ENCODE assay signal across 10 mouse cellular contexts in the genomic region with DNA sequence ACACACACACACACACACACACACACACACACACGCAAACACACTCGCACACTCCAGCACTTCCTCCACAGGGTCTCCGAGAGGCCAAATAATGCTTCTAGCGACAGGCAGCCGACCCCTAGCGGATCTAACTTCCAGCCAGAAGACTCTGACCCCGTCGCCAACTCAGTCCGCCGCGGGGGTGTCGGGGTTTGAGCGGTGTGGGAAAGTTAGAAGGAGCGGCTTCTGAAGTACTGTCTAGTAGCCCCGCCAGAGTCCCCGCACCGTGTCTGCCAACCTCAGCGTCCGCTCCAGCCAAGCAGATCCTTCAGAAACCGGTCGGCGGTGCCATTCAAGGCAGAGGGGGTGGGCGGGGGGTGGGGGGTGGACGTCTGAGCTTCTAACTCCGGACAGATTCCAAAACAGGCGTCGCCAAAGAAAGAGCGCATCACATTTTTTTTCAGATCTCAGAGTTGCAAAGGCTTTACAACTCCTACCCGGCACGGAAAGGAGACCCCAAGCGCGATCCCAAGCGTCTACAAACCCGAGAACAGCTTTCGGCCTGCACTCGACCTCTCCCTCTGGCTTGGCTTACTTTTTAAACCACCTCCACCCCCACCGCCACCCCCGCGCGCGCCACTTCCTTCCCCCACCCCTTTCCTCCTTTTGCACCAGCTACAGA. TPM values are rescaled to one million over a fixed set of nuclear protein-coding genes. Genes with fewer than 3 reads are reported as not detected.
DNase-seq lines count a peak whose midpoint lies in the region; ATAC-seq and TF ChIP-seq lines count a peak whose summit lies in the region.
"Had no signal": no experiment of that assay in that cellular context is flagged by ENCODE, and none has a peak within 500 bp of the region (broad histone marks: within the 10 kb centered on the region; RNA-seq: fewer than 3 reads in every experiment).

No protein-coding gene starts in this region.

- no peak for TF ChIP-seq CTCF in layer of hippocampus, adult 2 months (conservative IDR thresholded peaks at IDR 0.05)

- H3K4me3 ChIP-seq in layer of hippocampus, adult 2 months: peak overlapping the region; percentile 26; the same call in 1 of the 2 replicates
- peak overlapping the region; percentile 63 for H3K4me3 ChIP-seq in embryonic facial prominence, embryonic 15.5 days (replicated peaks)
- H3K4me3 ChIP-seq in limb, embryonic 10.5 days: peak overlapping the region; percentile 64
- peak overlapping the region; percentile 47 for H3K4me3 ChIP-seq in midbrain, embryonic 11.5 days (ENCODE audit: low read depth, low read length)

- peaks cover 8% of the 10 kb centered on the region; the same call in 1 of the 2 replicates for H3K36me3 ChIP-seq in embryonic facial prominence, embryonic 15.5 days
- H3K36me3 ChIP-seq in limb, embryonic 10.5 days: peaks cover 14% of the 10 kb centered on the region
- H3K36me3 ChIP-seq in midbrain, embryonic 11.5 days (ENCODE audit: control insufficient read depth, insufficient read depth, low read length): no peaks in the 10 kb centered on the region

- intact Hi-C loops in heart, postnatal 25 days (cut with DNase I): loop anchor here (2.0 to 10.0 kb wide), 8 partner anchors 71 to 396 kb away; no protein-coding TSS in a partner anchor

- no peak for ATAC-seq in embryonic facial prominence, embryonic 15.5 days (ENCODE audit: insufficient number of reproducible peaks, low FRiP score, low TSS enrichment, low read depth)
- peak; percentile 33 for ATAC-seq in midbrain, embryonic 11.5 days (ENCODE audit: low FRiP score)

- H3K4me2 ChIP-seq in embryonic facial prominence, embryonic 15.5 days (replicated peaks): peak overlapping the region; percentile 75
- H3K4me2 ChIP-seq in midbrain, embryonic 11.5 days: peak overlapping the region; percentile 67

- peaks cover 33% of the 10 kb centered on the region for H3K27me3 ChIP-seq in embryonic facial prominence, embryonic 15.5 days
- H3K27me3 ChIP-seq in limb, embryonic 10.5 days (ENCODE audit: low read depth, poor library complexity, severe bottlenecking): peaks cover 20% of the 10 kb centered on the region
- peaks cover 79% of the 10 kb centered on the region for H3K27me3 ChIP-seq in midbrain, embryonic 11.5 days (ENCODE audit: control insufficient read depth, insufficient read depth, low read length)
- H3K27me3 ChIP-seq: CH12.LX had no signal

- WGBS in embryonic facial prominence, embryonic 15.5 days: 0% methylated on average over 41 of the region's 41 CpGs
- WGBS in limb, embryonic 10.5 days: under 1% methylated on average over 41 of the region's 41 CpGs
- WGBS in midbrain, embryonic 11.5 days: under 1% methylated on average over 41 of the region's 41 CpGs

- peaks cover 36% of the 10 kb centered on the region for H3K4me1 ChIP-seq in embryonic facial prominence, embryonic 15.5 days
- H3K4me1 ChIP-seq in limb, embryonic 10.5 days: peaks cover 78% of the 10 kb centered on the region
- peaks cover 15% of the 10 kb centered on the region for H3K4me1 ChIP-seq in midbrain, embryonic 11.5 days (ENCODE audit: control insufficient read depth, insufficient read depth, low read length)

- H3K9ac ChIP-seq in embryonic facial prominence, embryonic 15.5 days: peak overlapping the region; percentile 48
- H3K9ac ChIP-seq in midbrain, embryonic 11.5 days (ENCODE audit: low read length): peak overlapping the region; percentile 30; the same call in 1 of the 2 replicates

- no peak for DNase-seq in layer of hippocampus, adult 2 months (ENCODE audit: low spot score in 2 of 2)
- DNase-seq in layer of hippocampus, postnatal 14 days (ENCODE audit: low spot score in 2 of 2): no peak
- DNase-seq in heart, postnatal 25 days (ENCODE audit: low spot score): peak; percentile 40
- DNase-seq in limb, embryonic 10.5 days (ENCODE audit: low spot score): peak; percentile 79
- DNase-seq in midbrain, embryonic 11.5 days (ENCODE audit: low spot score, missing footprints): peak; percentile 96
- DNase-seq in MN1 (ENCODE audit: low spot score): no peak
- DNase-seq in cerebellum, adult 11-12 months: no peak

- no peaks in the 10 kb centered on the region for H3K9me3 ChIP-seq in embryonic facial prominence, embryonic 15.5 days (replicated peaks)
- H3K9me3 ChIP-seq in limb, embryonic 10.5 days (replicated peaks): no peaks in the 10 kb centered on the region
- H3K9me3 ChIP-seq in midbrain, embryonic 11.5 days (ENCODE audit: control insufficient read depth, low read length): no peaks in the 10 kb centered on the region

- H3K27ac ChIP-seq in layer of hippocampus, adult 2 months: no peak overlapping the region
- H3K27ac ChIP-seq in embryonic facial prominence, embryonic 15.5 days (replicated peaks): peak overlapping the region; percentile 92
- peak overlapping the region; percentile 91 for H3K27ac ChIP-seq in limb, embryonic 10.5 days
- H3K27ac ChIP-seq in midbrain, embryonic 11.5 days (ENCODE audit: low read depth, low read length): no peak overlapping the region

RNA-seq across cellular contexts. Expression of a gene that starts 2.5 kb away (rescaled TPM):
- 1 to 10 TPM; 3.0 to 3.2 TPM for total RNA-seq in layer of hippocampus, adult 2 months (2021)
- 10 to 100 TPM in 1 of 2 experiments, 1 to 10 TPM in 1; 7.3 to 12.3 TPM for total RNA-seq in layer of hippocampus, postnatal 14 days (2021)
- 40.1 and 42.7 TPM in 2 replicates for polyA plus RNA-seq in embryonic facial prominence, embryonic 15.5 days (2015; fragmentation: Nextera tagmentation; extraction: Ambion mirVana)
- 10 to 100 TPM in 1 of 2 experiments, 1 to 10 TPM in 1; 9.7 to 15.9 TPM for total RNA-seq in heart, postnatal 25 days (2021)
- 73.3 and 87.4 TPM in 2 replicates for polyA plus RNA-seq in limb, embryonic 10.5 days (2016; fragmentation: Nextera tagmentation; extraction: Ambion mirVana)
- polyA plus RNA-seq in midbrain, embryonic 11.5 days (2014; fragmentation: Nextera tagmentation; extraction: Ambion mirVana): 4.7 and 6.8 TPM in 2 replicates
- total RNA-seq: CH12.LX had no signal

RNA-seq across cellular contexts. Expression of a gene that starts 8.7 kb away (rescaled TPM):
- total RNA-seq in layer of hippocampus, adult 2 months (2021): not detected
- not detected for total RNA-seq in layer of hippocampus, postnatal 14 days (2021)
- polyA plus RNA-seq in embryonic facial prominence, embryonic 15.5 days (2015; fragmentation: Nextera tagmentation; extraction: Ambion mirVana): not detected in 2 replicates
- total RNA-seq in heart, postnatal 25 days (2021): not detected
- 0.31 and 0.35 TPM in 2 replicates for polyA plus RNA-seq in limb, embryonic 10.5 days (2016; fragmentation: Nextera tagmentation; extraction: Ambion mirVana)
- not detected in 2 replicates for polyA plus RNA-seq in midbrain, embryonic 11.5 days (2014; fragmentation: Nextera tagmentation; extraction: Ambion mirVana)
- total RNA-seq: CH12.LX had no signal
- polyA plus RNA-seq: large intestine, adult 2 months had no signal

Comparison
In these comparisons a context has a peak if more than half of its experiments do, and no peak if none do; other contexts are left out.
1. DNase-seq: peak in heart, postnatal 25 days (single experiment), limb, embryonic 10.5 days (single experiment) and midbrain, embryonic 11.5 days (single experiment); none in layer of hippocampus, adult 2 months (0 of 2), layer of hippocampus, postnatal 14 days (0 of 2), MN1 (single experiment) and cerebellum, adult 11-12 months (single experiment).
2. H3K27ac ChIP-seq: peak in embryonic facial prominence, embryonic 15.5 days (single experiment) and limb, embryonic 10.5 days (single experiment); none in layer of hippocampus, adult 2 months (single experiment) and midbrain, embryonic 11.5 days (single experiment).
3. Peak in every context shown above with its lines, with median percentiles within 50 percentile points of each other: H3K4me3 ChIP-seq.